Mouse (Mus musculus) erythroblast, adult 5-6 weeks (primary cell): ENCODE measurements around the gene H2-M11. TPM values are rescaled to one million over a fixed set of nuclear protein-coding genes. Genes with fewer than 3 reads are reported as not detected.

Experiments
- ATAC-seq: replicated peaks from 2 replicates; pipeline ENCODE4 v1.8.0; 2016; ENCODE audit warnings: moderate number of reproducible peaks, mild to moderate bottlenecking, moderate TSS enrichment, inconsistent platforms; ENCODE audit not compliant: poor library complexity, low FRiP score, severe bottlenecking
- total RNA-seq, 2 experiments: library from RNA; stranded (forward) in 1 of 2; stranded (reverse) in 1 of 2; fragments of 150-400 nt in 1 of 2; fragments of 200-764, 138-1000 nt in 1 of 2; gene quantifications; 2 replicates each; pipeline versions ENCODE4 v1.2.3 to v1.2.4; 2015 to 2017; ENCODE audit warnings: low replicate concordance in 2 of 2

The H2-M11 gene
- total RNA-seq (2015; ENCODE audit: low replicate concordance) (not detected in 2 replicates), total RNA-seq (2017; ENCODE audit: low replicate concordance) (not detected in 2 replicates)

DNA sequence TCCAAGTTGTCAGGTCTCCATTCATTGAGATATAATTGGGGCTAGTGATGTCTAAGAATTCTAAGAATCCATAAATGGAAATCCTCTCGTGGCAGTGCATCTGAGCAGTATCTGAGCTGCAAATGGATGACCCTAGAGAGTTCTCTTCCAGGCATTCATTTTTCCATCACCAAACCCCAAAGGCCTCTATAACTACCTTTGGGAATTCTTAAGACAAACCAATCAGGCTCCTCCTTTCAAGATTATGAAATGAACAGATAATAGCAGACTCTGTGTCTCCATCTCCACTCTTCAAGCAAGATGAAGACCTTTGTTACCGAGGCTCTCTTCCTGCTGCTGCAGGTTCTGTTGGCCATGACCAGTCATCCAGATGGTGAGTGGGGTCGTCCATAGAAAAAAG is at the start of gene H2-M11:
Gene H2-M11, plus strand, starts transcription at position 301 of the 400 bp plus-strand sequence.
- no peak for ATAC-seq

DNA sequence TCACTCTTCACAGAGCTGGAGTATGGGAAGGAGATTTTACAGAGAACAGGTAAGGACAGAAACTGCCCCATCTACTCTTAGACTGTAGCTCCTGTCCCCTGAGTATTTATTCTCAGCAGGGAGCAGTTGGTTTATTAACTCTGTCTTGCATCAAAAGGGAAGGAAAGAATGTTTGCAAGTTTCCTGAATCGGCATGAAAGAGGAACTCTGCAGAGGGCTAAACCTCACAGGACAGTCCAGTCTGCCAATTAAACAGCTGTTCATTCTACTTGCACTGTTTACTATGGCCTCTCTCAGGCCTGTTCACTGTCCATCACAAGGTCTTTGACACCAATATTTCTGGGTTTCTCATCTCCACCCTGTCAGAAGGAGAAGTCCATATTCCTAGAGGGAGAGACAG is 46.4 kb upstream of the H2-M11 start:
- no peak for ATAC-seq

DNA sequence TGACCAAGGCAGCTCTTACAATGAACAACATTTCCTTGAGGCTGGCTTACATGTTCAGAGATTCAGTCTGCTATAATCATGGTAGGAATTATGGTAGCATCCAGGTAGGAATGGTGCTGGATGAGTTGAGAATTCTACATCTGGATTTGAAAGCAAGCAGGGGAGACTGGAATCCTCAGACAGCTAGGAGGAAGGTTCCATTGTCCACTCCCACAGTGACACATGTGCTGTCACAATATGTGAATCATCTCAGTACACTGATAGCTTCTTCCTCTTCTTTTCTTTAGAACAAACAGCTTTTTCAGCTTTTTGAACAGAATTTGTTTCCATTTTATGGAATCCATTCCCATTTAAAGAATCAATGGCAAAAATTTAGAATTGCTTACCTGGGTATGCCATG is 43.0 kb upstream of the H2-M11 start:
- no peak for ATAC-seq

Other genes with a start within 250 kb of the H2-M11 start
- gene H2-M10.1, start 220.9 kb upstream of the H2-M11 start, total RNA-seq (2015; ENCODE audit: low replicate concordance): not detected in 2 replicates
- gene H2-M10.1, start 220.9 kb upstream of the H2-M11 start, total RNA-seq (2017; ENCODE audit: low replicate concordance): not detected in 2 replicates
- not detected in 2 replicates for gene H2-M10.3, start 178.7 kb upstream of the H2-M11 start, total RNA-seq (2015; ENCODE audit: low replicate concordance)
- not detected in 2 replicates for gene H2-M10.3, start 178.7 kb upstream of the H2-M11 start, total RNA-seq (2017; ENCODE audit: low replicate concordance)
- not detected in 2 replicates for gene H2-M10.4, start 84.7 kb upstream of the H2-M11 start, total RNA-seq (2015; ENCODE audit: low replicate concordance)
- gene H2-M10.4, start 84.7 kb upstream of the H2-M11 start, total RNA-seq (2017; ENCODE audit: low replicate concordance): not detected in 2 replicates
- not detected in 2 replicates for gene H2-M9, start 95.6 kb downstream of the H2-M11 start, total RNA-seq (2015; ENCODE audit: low replicate concordance)
- 0.42 TPM in 1 of 2 replicates, not detected in the other for gene H2-M9, start 95.6 kb downstream of the H2-M11 start, total RNA-seq (2017; ENCODE audit: low replicate concordance)
- gene H2-M1, start 125.1 kb downstream of the H2-M11 start, total RNA-seq (2015; ENCODE audit: low replicate concordance): not detected in 2 replicates
- gene H2-M1, start 125.1 kb downstream of the H2-M11 start, total RNA-seq (2017; ENCODE audit: low replicate concordance): not detected in 2 replicates
- gene H2-M10.5, start 225.8 kb downstream of the H2-M11 start, total RNA-seq (2015; ENCODE audit: low replicate concordance): not detected in 2 replicates
- gene H2-M10.5, start 225.8 kb downstream of the H2-M11 start, total RNA-seq (2017; ENCODE audit: low replicate concordance): not detected in 2 replicates